Mouse (Mus musculus) thymus, adult 2 months (tissue): ENCODE data around the gene Nfatc3.

ENCODE experiments used
- CTCF ChIP-seq: fragments of 200-500 bp; IDR thresholded peaks from 2 replicates; pipeline ENCODE4 v1.5.1; 2012; ENCODE audit warnings: mild to moderate bottlenecking, control low read depth, low read length, moderate library complexity, borderline replicate concordance; ENCODE audit not compliant: control insufficient read depth, poor library complexity, insufficient read depth; ENCODE audit errors: extremely low read depth
- POLR2A ChIP-seq: fragments of 200-500 bp; IDR thresholded peaks from 2 replicates; pipeline ENCODE4 v1.6.1; 2012; ENCODE audit warnings: mild to moderate bottlenecking, low read length, control low read depth, moderate library complexity; ENCODE audit not compliant: control insufficient read depth, poor library complexity, insufficient read depth; ENCODE audit errors: extremely low read depth

DNA sequence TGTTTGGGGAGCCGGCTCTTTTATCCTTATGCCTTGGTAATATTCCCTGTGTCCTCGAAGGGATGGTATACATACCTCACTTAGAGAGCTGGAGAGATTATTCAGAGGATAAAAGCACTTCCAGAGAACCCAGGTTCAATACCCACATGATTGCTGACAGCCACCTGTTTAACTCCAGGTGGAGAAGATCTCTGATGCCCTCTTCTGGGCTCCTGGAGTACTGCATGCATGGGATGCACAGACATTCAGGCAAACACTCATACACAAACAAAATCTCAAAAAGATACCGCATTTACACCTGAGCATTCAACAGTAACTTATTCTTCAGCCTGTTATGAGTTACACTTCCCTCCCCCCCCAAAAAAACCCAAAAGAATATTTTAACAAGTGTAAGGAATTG is 57.3 kb downstream of the Nfatc3 start:
- TF ChIP-seq CTCF (no peak), POLR2A (no peak)
